Mouse (Mus musculus) ovary, postnatal 14 days (tissue): Measurements from ENCODE around the gene Olfr748.
"Not testable (repeated sequence)": the region's sequence is repeated elsewhere in the genome, so short reads cannot be mapped to it uniquely, and the experiment has no call there.

Experiments
- DNase-seq: peaks from one replicate; pipeline ENCODE4 v3.0.0; 2022; ENCODE audit warnings: low spot score

The Olfr748 gene

GRCm38 (mm10) chr14:50707073-50707472 is at the start of gene Olfr748:
Gene Olfr748, plus strand, starts transcription at chr14:50707373.
- DNase-seq = no peak

- DNase-seq = no peak
Measured at GRCm38 (mm10) chr14:50693106-50693505, 14.1 kb upstream of the Olfr748 start, which contains the start of gene Olfr747. Gene Olfr747, minus strand, starts transcription at chr14:50693206.

GRCm38 (mm10) chr14:50719875-50720274 is 12.7 kb downstream of the Olfr748 start:
- not testable (repeated sequence) for DNase-seq

GRCm38 (mm10) chr14:50722371-50722770 is 15.2 kb downstream of the Olfr748 start:
- DNase-seq = not testable (repeated sequence)

- DNase-seq = no peak
Measured at GRCm38 (mm10) chr14:50740334-50740733, 33.2 kb downstream of the Olfr748 start.

GRCm38 (mm10) chr14:50741584-50741983 is 34.4 kb downstream of the Olfr748 start:
- DNase-seq = no peak

GRCm38 (mm10) chr14:50744994-50745393 is 37.8 kb downstream of the Olfr748 start, which contains the start of gene Olfr749:
Gene Olfr749, minus strand, starts transcription at chr14:50745094.
- no peak for DNase-seq

- DNase-seq = no peak
Measured at GRCm38 (mm10) chr14:50758416-50759085, 51.4 kb downstream of the Olfr748 start.
